Mouse (Mus musculus) forebrain, embryonic 10.5 days (tissue): ENCODE measurements at regions not wholly inside any gene's neighbourhood (a gene's known extent, or its start where the extent isn't known, plus 50 kb on each side); places are given as distances from the start of the nearest gene placed in this dataset.
"Not testable (repeated sequence)": the region's sequence is repeated elsewhere in the genome, so short reads cannot be mapped to it uniquely, and the experiment has no call there.

Experiments
- DNase-seq: peaks from one replicate; pipeline ENCODE4 v3.0.0-alpha.2; 2017; ENCODE audit warnings: low spot score; ENCODE audit errors: extremely low spot score
- H3K27ac ChIP-seq: fragments of 300-500 bp; sonication (generic); 2 replicates; pipeline ENCODE4 v1.5.1; 2016; ENCODE audit warnings: mild to moderate bottlenecking
- H3K27me3 ChIP-seq: fragments of 300-500 bp; sonication (generic); 2 replicates; pipeline ENCODE4 v1.6.1; 2016; ENCODE audit warnings: mild to moderate bottlenecking; ENCODE audit not compliant: poor library complexity, severe bottlenecking
- H3K36me3 ChIP-seq: fragments of 300-500 bp; sonication (generic); replicated peaks from 2 replicates; pipeline ENCODE4 v1.6.1; 2016; ENCODE audit warnings: mild to moderate bottlenecking, moderate library complexity
- H3K4me1 ChIP-seq: fragments of 300-500 bp; sonication (generic); 2 replicates; pipeline ENCODE4 v1.6.1; 2016
- H3K4me3 ChIP-seq: fragments of 300-500 bp; sonication (generic); 2 replicates; pipeline ENCODE4 v1.5.1; 2016; ENCODE audit warnings: mild to moderate bottlenecking, moderate library complexity
- H3K9me3 ChIP-seq: fragments of 300-500 bp; sonication (generic); 2 replicates; pipeline ENCODE4 v1.6.1; 2016; ENCODE audit warnings: mild to moderate bottlenecking, moderate library complexity
- WGBS: fragments of 180-500 bp; shearing (Covaris S2); methylation state at CpG from one replicate; pipeline ENCODE4 v1.1.7; 2016; 5-methylcytosine and 5-hydroxymethylcytosine counted together

DNA sequence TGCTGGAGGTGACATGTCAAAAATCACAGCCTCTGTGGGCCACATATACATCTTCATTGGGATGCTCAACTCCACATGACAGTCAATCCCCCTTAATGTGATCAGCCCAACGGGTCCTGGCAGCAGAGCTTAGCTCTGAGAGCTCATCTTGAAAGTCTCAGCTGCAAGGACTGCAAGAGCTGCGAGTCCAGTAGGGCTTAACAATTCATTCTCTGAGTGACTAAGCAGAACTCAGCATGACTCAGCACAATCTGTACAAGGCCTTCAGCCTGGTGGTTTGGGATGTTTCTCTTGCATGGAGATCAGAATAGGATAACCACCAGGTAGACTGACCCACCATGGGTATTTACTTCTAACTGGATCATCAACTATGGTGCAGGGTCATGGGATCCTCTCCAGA lies 399.2 kb upstream of the Cdh5 start:
- 73% methylated on average over 2 of the region's 2 CpGs for WGBS
- DNase-seq: no peak
- Histone ChIP-seq H3K9me3 (no peaks in the 10 kb centered on the region; the same call in 1 of the 2 replicates), H3K4me3 (no peak overlapping the region), H3K36me3 (no peaks in the 10 kb centered on the region), H3K4me1 (no peaks in the 10 kb centered on the region), H3K27ac (no peak overlapping the region), H3K27me3 (no peaks in the 10 kb centered on the region)

DNA sequence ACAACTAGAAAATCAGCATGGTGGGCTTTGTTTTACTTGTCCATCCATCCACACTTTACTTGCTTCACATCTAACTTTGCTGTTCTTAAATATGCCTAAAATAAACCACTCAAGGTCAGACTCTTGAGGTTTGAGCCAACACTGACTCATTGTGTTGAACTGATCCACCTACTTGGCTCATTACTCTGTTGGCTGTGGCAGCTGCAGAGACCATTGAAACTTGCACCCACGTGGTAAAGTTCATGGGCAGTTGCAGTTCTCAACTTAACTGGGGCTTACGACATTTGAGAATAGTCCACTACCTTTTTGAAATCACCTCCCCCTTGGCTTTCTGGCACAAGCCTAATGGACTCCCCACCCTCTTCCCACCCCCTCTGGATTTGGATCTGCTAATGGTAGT lies 395.3 kb upstream of the Cdh5 start:
- Histone ChIP-seq H3K36me3 (no peaks in the 10 kb centered on the region), H3K27ac (no peak overlapping the region), H3K4me3 (no peak overlapping the region), H3K27me3 (no peaks in the 10 kb centered on the region), H3K4me1 (no peaks in the 10 kb centered on the region), H3K9me3 (no peaks in the 10 kb centered on the region; the same call in 1 of the 2 replicates)
- 88% methylated on average over 2 of the region's 2 CpGs for WGBS
- DNase-seq: no peak

DNA sequence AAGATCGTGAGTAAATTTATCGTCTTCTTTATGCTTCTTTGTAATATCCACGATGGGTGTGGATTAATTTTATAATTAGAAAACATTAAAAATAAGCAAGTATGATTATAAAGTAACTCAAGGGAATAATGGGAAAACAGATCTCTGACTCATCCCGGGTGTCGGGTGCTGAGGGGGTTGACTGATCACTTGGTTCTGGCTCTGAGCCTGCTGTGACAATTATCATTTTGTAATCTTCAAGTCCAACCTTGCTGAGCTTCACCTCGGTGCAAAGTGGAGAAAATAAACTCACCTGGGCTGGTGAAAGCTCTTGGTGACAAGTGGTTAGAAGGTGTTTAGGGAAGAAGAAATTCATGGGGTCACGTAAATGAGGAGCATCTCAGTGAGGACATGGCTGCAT lies 390.6 kb upstream of the Cdh5 start:
- WGBS: 92% methylated on average over 7 of the region's 7 CpGs
- not testable (repeated sequence) for H3K36me3 ChIP-seq, H3K4me3 ChIP-seq, H3K27me3 ChIP-seq, H3K9me3 ChIP-seq, H3K27ac ChIP-seq, DNase-seq, H3K4me1 ChIP-seq

DNA sequence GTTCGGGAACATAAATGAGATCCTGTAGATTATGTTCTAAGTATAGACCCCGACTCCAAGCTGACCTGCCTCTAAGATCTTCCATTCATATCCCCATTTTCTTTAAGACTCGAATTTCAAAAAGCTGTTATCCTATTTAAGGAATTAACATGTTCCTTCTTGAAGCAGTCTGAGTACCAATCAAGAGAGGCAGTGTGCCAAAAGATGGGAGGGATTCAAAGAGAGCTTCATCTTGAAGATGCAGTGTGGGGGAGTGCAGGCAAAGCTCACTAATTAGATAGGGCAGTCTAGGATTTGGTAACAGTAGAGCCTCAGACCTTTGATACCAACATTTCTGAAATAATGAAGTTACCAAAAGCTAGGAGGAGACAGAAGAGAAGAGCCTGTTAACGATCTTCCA lies 383.7 kb upstream of the Cdh5 start:
- H3K9me3 ChIP-seq: 0 out of 2 replicates have a peak, but pooled peaks cover 5% of the 10 kb centered on the region
- no peaks in the 10 kb centered on the region for H3K4me1 ChIP-seq
- DNase-seq: no peak
- H3K4me3 ChIP-seq: no peak overlapping the region
- H3K27ac ChIP-seq: no peak overlapping the region
- no peaks in the 10 kb centered on the region for H3K27me3 ChIP-seq
- WGBS: 82% methylated on average over 4 of the region's 4 CpGs
- H3K36me3 ChIP-seq: no peaks in the 10 kb centered on the region

DNA sequence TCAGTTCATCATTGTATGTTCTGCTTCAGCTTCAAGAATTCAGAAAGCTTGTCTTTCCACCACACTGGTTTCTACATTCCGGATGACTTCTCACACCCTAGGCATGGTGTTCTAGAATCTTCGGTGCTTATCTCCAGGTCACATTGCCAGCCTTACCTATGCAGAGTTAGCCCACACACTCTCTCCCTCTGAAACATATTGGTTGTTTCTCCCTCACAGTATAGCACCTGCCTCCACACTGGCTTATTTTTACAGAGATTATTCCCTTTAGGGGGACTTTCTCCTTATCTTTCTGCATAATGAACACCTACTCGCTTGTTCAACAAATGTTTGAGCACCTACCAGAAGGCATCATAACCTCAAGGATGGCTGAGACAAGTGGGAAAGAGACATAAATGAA lies 368.0 kb upstream of the Cdh5 start:
- Histone ChIP-seq H3K9me3 (no peaks in the 10 kb centered on the region), H3K27ac (no peak overlapping the region), H3K4me1 (no peaks in the 10 kb centered on the region), H3K27me3 (no peaks in the 10 kb centered on the region), H3K36me3 (no peaks in the 10 kb centered on the region), H3K4me3 (no peak overlapping the region)
- 90% methylated on average over 3 of the region's 3 CpGs for WGBS
- no peak for DNase-seq

DNA sequence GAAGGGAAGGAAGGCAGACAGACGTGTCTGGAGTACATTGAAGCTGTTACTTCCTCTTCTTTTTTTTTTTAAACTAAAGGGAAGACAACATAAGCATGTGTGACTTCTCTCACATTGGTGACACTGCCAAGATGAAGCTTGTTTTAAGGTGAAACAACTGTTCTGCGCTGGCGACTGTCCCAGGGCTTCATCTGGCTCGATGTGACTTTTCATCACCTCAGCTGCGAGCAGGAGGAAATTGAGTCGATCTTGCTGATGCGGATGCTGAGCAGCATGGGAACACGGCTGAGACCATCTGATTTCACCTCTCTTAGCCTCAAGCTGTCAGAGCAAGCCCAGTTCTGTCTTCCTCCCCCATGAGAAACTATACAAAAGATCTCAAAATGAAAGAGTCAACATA lies 363.1 kb upstream of the Cdh5 start:
- no peak for DNase-seq
- H3K27ac ChIP-seq: no peak overlapping the region
- no peaks in the 10 kb centered on the region for H3K36me3 ChIP-seq
- H3K4me3 ChIP-seq: no peak overlapping the region
- WGBS: 86% methylated on average over 8 of the region's 8 CpGs
- H3K4me1 ChIP-seq: no peaks in the 10 kb centered on the region
- H3K27me3 ChIP-seq: no peaks in the 10 kb centered on the region
- no peaks in the 10 kb centered on the region for H3K9me3 ChIP-seq

DNA sequence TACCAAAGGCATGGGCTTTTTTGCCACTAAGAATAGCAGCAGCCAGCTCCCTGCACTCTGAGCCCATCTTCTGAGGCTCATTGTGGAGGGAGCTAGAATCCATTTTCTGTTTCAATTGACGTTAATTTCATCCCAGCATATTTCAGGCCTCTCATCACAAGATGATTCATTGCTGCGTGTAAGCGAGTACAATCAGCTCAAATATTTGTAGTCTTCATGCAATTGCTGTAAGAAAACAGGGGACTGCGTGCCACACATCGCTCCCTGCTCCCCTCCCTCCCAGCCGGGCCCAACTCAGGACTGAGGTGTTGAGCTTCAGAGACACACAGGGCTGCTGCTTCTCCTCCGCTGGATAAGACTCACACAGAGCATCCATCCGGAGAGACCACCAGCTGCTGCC lies 360.0 kb upstream of the Cdh5 start:
- H3K27me3 ChIP-seq: no peaks in the 10 kb centered on the region
- H3K4me1 ChIP-seq: no peaks in the 10 kb centered on the region
- no peaks in the 10 kb centered on the region for H3K9me3 ChIP-seq
- no peaks in the 10 kb centered on the region for H3K36me3 ChIP-seq
- H3K4me3 ChIP-seq: no peak overlapping the region
- DNase-seq: no peak
- H3K27ac ChIP-seq: no peak overlapping the region
- 86% methylated on average over 8 of the region's 8 CpGs for WGBS

DNA sequence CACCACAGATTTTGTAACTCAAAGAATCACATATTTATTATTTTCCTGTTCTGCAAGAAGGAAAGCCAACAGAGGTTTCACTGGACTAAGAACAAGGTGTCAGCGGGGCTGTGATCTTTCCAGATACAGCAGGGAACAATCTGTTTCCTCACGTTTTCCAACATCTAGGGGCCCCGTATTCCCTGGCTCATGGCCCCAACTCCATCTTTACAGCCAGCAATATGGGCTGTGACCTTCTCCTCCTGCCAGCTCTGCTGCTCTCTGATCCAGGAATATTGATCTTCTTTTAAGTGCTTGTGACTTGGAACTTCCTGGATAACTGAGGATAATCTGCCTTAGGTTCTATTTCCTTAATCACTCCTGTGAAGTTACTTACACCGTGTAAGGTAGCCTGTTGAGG lies 352.7 kb upstream of the Cdh5 start:
- Histone ChIP-seq H3K36me3 (no peaks in the 10 kb centered on the region), H3K4me1 (peaks cover 12% of the 10 kb centered on the region), H3K27me3 (peaks cover 9% of the 10 kb centered on the region), H3K9me3 (no peaks in the 10 kb centered on the region), H3K27ac (no peak overlapping the region), H3K4me3 (no peak overlapping the region)
- 88% methylated on average over 4 of the region's 4 CpGs for WGBS
- no peak for DNase-seq

DNA sequence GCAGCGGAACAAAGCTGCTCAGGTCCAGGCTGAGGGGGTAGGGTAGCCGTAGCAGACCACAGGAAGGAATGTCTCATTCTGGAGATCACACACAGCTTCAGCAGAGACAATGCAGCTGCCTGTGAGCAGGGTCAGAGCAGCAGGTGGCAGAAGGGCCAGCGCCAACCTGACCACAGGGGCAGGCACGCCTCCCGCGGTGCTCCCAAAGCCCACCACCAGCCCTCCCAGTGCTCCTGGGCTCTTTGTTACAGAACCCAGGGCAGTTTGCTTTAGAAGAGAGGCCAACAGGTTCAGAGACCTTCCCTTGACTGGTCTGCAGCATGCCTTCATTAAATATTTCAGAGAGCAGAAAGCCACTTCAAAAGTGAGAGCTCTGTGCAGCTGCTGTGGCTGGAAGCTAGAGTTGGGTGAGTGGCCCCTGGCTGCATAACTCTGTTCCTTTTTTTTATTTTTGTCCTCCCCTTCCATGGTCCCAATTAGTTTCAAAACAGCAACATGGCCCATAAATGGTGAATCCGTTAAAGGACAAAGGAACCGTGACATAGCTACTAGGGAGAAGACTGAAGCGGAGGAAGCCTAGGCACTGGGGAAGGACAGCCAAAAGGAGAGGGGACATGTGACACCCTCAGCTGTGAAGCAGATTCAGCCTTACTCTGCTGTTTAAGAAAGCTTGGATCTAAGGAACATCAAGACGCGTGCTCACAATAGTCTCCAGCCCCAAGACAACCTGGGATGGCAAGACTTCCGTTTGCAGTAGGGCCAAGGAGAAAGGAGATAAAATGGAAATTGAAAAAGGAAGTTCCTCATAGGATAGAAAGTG lies 350.9 kb upstream of the Cdh5 start:
- Histone ChIP-seq H3K9me3 (no peaks in the 10 kb centered on the region), H3K27ac (peak overlapping the region; percentile 66), H3K4me3 (no peak overlapping the region), H3K36me3 (no peaks in the 10 kb centered on the region), H3K27me3 (peaks cover 9% of the 10 kb centered on the region), H3K4me1 (peaks cover 12% of the 10 kb centered on the region)
- 41% methylated on average over 12 of the region's 12 CpGs for WGBS
- peak; percentile 15 for DNase-seq

DNA sequence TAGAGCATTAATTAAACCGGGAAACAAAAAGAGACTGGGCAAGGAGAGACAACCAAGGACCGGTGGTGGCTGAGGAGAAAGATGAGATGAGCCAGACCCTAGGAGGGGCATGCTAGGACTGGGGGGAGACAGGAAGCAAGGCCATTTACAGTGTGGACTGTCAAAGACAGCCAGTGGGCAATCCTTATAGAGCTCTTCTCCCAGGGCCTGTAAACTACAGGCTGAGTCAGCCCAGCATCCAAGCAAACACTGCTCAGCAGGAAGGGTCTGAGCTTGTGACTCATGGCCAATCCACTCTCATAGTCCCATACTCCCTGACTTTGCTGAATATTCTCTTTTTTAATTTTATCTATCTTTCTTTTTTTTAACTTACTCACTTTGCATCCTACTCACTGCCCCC lies 350.3 kb upstream of the Cdh5 start:
- peaks cover 12% of the 10 kb centered on the region for H3K4me1 ChIP-seq
- H3K36me3 ChIP-seq: no peaks in the 10 kb centered on the region
- no peaks in the 10 kb centered on the region for H3K9me3 ChIP-seq
- H3K27ac ChIP-seq: no peak overlapping the region
- WGBS: 85% methylated on average over 2 of the region's 2 CpGs
- no peak for DNase-seq
- peaks cover 9% of the 10 kb centered on the region for H3K27me3 ChIP-seq
- no peak overlapping the region for H3K4me3 ChIP-seq

DNA sequence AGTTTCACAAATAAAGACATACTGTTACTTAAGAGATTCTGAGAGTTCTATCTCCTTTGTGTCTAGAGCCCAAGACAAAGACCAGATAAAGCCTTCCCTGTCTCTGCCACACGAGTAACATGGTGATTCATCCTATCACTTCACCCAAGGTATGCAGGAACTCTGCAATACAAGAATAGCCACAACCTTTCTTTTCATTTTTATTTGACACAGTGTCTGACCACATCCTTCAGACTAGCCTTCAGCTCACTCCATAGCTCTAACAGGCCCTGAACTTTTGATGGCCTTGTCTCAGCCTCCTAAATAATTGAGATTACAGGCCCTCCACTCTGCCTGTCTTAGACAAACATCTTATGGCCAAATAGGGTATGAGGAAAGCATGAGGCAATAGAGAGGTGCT lies 337.6 kb upstream of the Cdh5 start:
- DNase-seq: no peak
- Histone ChIP-seq H3K4me3 (no peak overlapping the region), H3K27me3 (no peaks in the 10 kb centered on the region), H3K4me1 (no peaks in the 10 kb centered on the region), H3K27ac (no peak overlapping the region), H3K36me3 (no peaks in the 10 kb centered on the region), H3K9me3 (peaks cover under 1% of the 10 kb centered on the region; the same call in 1 of the 2 replicates)
- WGBS: 64% methylated on average over 1 of the region's 1 CpGs

DNA sequence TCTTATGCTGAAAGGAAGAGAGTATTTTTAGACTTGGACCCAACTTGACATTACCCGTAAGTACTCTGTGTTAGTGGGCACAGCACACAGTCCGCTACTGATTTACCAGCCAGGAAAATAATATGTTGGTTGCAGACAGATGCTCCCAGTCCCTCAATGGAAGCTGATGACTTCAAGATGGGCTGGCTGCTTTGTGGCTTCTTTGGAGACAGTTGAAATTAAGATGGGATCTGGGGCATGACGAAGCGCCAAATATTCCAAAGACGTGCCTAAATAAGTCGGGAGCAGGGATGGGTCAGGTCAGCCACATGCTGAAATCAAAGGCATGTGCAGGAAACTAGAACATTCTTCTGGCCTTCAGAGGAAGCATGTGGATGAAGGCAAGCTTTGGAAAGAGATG lies 321.8 kb upstream of the Cdh5 start:
- DNase-seq: no peak
- H3K4me3 ChIP-seq: no peak overlapping the region
- no peaks in the 10 kb centered on the region for H3K36me3 ChIP-seq
- no peaks in the 10 kb centered on the region for H3K9me3 ChIP-seq
- 93% methylated on average over 6 of the region's 6 CpGs for WGBS
- H3K4me1 ChIP-seq: no peaks in the 10 kb centered on the region
- no peaks in the 10 kb centered on the region for H3K27me3 ChIP-seq
- no peak overlapping the region for H3K27ac ChIP-seq

DNA sequence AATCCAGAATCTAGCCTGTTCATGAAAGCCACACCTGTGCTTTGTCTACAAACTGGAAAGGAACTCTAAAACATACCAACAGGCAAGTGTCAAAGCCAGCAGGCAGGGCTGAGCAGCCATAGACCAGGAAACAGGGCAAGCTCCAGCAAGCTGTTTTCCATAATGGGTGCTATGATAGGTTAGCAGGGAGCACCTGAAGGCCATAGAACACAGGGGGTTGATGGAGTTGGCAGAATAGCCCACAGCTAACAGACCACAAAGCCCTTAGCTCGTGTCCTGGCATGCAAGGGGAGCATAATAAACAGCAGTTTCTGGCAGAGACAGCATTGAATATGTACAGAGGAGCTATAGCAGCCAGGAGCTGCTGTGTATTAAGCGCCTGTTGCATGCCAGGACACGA lies 313.1 kb upstream of the Cdh5 start:
- Histone ChIP-seq H3K9me3 (no peaks in the 10 kb centered on the region), H3K27ac (no peak overlapping the region), H3K4me3 (no peak overlapping the region), H3K4me1 (no peaks in the 10 kb centered on the region), H3K27me3 (no peaks in the 10 kb centered on the region), H3K36me3 (no peaks in the 10 kb centered on the region)
- no peak for DNase-seq
- 86% methylated on average over 3 of the region's 3 CpGs for WGBS

DNA sequence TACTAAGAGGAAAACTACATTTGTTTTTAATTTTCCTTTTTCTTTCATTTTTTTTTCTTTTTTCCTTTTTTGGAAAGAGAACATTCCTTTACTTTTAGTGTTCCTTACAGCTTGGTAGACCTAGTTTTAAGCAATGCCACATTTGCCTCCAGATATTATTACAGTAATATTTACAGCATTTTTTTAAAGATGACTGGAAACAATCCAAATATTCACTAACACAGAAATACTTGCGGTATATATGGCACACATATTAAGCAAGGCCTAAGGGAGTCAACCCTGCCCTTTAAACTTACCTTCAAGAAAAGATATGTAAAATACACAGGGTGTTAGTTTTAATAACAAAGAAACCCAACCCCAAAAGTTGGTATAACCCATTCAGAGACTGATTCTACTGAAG lies 308.1 kb upstream of the Cdh5 start:
- 94% methylated on average over 1 of the region's 1 CpGs for WGBS
- Histone ChIP-seq H3K9me3 (no peaks in the 10 kb centered on the region), H3K36me3 (no peaks in the 10 kb centered on the region), H3K27ac (no peak overlapping the region), H3K4me1 (no peaks in the 10 kb centered on the region), H3K27me3 (no peaks in the 10 kb centered on the region), H3K4me3 (no peak overlapping the region)
- no peak for DNase-seq
